Mouse (Mus musculus): ENCODE data around the gene Aldh1b1. TPM values are rescaled to one million over a fixed set of nuclear protein-coding genes. Genes with fewer than 3 reads are reported as not detected.

The Aldh1b1 gene
- total RNA-seq, 2 experiments from 2014 or later = 84.2 to 91.4 TPM

GRCm38 (mm10) chr4:45785959-45786358 lies 12.9 kb upstream of the Aldh1b1 start:
- no peak for DNase-seq

- DNase-seq = no peak
These were observed 12.1 kb upstream of the Aldh1b1 start for GRCm38 (mm10) chr4:45786674-45787073.

- no peak for DNase-seq
These were observed 10.3 kb upstream of the Aldh1b1 start for GRCm38 (mm10) chr4:45788446-45789081.

GRCm38 (mm10) chr4:45789263-45789958 lies 9.4 kb upstream of the Aldh1b1 start:
- peak; percentile 56 for DNase-seq

GRCm38 (mm10) chr4:45790018-45790417 lies 8.8 kb upstream of the Aldh1b1 start:
- no peak for DNase-seq

DNA sequence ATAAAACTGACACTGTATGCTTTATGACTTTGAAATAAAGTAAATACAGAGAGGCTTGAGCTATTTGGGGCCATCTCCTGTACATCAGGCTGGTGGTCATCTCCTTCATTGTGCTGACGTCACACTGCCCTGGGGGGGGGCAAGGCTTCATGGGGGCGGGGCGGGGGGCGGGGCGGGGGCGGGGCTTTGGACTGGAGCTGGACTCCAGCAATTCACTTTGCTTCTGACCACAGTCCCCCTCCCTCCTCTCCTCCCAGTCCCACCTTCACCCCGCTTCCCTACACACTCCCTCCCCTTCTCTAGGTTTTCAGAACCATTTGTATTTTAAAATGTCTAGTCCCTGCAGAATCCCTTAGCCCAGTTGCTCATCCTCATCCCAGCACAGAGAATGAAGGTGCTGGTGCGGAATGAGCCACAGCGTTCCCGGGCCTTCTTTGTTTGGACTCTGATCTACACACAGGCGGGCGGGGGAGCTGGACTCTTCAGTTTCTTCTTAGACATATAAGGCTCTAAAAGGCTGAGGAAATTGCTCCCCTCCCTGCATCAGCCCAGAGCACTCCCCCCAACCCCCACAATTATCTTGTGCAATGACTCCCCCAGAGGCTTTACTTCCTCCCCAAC lies 3.5 kb upstream of the Aldh1b1 start:
- peak; percentile 27 for DNase-seq

- DNase-seq = no peak
These were observed 2.1 kb upstream of the Aldh1b1 start for GRCm38 (mm10) chr4:45796760-45797159.

DNA sequence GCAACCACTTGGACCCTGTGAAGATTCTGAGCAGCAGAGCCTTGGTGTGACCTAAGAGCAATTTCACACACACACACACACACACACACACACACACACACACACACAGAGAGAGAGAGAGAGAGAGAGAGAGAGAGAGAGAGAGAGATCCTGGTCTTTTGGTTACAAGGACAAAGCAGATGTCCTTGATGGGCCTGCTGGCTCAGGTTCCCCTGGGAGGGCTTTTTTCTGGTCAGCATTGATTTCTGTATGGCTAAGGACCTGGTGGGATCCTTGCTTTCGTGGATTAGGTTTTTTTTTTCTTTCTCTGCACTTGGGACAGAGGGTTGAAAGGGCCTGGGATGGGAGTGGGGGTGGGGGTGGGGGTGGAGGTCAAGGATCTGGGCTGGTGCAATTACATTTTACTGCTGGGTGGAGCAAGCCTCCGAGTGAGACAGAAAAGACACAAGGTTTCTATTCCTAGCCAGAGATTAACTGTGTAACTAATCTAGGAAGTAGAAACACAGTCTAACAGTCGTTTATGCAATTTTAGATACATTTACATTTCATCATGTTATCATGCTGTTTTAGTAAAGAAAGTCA lies 1.2 kb downstream of the Aldh1b1 start:
- DNase-seq = no peak

GRCm38 (mm10) chr4:45802900-45803299 lies 4.1 kb downstream of the Aldh1b1 start:
- no peak for DNase-seq

DNA sequence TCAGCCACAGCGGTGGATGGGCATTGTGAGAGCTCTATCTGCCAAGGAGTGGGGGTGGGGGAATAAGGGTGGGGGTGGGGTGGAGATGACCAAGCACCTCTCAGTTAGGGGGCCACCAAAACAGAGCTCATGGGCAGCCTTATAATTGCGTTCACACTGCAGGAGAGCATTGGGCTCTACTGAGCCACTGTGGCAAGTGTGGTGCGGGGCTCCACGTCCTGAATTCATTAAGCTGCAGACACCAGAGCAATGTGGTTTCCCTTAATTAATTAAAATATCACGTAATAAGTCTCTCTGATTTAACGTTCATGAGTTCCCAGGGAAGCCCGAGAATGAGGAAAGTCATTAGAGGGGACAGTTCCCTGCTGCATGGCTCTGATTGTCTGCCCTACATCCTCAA lies 9.2 kb downstream of the Aldh1b1 start:
- no peak for DNase-seq

DNA sequence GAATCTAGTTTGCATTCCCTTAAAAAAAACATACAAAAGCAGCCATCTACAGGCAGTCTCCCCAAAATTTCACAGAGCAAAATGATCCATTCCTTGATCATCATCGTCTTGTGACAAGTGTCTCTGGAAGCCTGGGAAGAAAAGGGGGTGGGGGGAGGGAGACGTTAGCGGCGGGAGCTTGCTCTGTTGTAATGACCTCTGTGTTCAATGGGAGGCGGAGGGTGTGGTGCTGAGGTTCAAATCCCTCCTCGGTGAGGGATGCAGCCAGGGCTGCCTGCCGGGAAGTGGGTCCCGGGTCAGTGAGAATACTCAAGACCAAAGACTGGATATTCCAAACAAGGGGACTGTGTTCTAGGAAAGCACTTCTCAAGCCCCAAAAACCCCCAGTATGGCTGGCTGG lies 12.4 kb downstream of the Aldh1b1 start:
- DNase-seq = no peak

GRCm38 (mm10) chr4:45815542-45815941 lies 16.7 kb downstream of the Aldh1b1 start:
- DNase-seq = peak; percentile 75

GRCm38 (mm10) chr4:45818814-45819207 lies 20.0 kb downstream of the Aldh1b1 start:
- DNase-seq = no peak

DNA sequence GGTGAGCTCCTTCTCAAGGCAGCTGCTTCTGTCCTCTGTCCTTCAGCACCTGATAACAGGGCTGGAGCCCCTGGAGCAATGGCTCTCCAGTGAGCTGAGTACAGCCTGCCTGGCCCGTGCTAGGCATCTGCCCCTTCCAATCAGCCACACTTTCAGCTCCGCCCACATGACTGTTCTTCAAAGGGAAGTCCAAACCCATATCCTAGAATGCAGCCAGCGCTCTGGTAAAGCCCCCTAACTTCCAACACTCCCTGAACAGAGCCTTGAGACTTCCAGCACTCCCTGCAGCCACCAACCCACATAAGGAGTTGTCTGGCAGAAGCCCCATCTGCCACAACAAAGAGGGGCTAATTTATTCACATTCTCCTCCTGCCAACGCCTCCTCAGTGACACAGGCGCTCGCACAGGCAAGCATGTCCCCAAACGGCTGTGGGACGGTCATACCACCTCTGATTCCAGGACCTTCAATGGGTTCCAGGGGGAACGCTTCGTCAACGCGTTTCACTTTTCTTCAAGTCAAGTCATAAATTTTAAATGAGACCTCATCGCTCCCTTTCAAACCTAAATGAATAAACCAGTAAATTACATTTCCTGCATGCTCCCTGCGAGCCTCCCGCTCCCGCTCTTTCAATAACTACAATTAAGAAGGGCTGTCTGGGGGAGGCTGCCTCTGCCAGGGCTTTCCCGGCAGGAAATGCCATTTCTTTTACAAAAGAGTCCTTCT lies 20.5 kb downstream of the Aldh1b1 start:
- peak; percentile 73 for DNase-seq

DNA sequence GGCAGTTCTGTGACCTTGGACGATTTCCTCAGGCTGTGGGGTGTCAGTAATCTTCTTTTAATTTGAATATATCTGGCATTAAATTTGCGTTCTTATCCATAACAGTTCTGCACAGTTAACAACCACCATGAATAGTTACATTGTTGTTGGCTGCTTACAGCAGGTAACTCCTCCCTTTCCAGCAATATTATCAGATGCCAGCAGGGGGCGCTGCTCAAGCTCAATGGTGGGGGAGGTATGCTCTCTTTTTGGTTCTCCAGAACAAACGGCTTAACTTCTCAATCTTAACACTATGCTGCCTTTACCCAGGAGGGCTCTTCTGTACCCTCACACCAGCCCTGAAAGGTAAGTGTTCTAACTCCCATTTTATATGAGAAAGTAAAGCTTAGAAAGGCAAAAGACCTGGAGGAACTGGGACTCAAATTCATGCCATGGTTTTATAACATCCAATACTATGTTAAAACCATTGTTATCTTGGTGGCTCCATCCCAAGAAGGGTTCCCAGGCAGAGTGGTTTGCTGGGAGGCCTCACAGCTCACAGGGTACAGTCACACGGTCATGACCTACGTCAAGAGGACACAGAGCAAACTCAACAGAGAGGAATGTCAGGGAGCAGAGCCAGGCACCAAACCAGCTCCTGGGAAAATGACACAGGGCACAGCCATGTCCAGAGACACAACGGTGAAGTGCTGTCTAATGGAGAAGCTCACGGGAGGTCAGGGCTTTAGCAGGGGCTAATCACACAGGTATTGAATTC lies 21.4 kb downstream of the Aldh1b1 start:
- DNase-seq = peak; percentile 88

DNA sequence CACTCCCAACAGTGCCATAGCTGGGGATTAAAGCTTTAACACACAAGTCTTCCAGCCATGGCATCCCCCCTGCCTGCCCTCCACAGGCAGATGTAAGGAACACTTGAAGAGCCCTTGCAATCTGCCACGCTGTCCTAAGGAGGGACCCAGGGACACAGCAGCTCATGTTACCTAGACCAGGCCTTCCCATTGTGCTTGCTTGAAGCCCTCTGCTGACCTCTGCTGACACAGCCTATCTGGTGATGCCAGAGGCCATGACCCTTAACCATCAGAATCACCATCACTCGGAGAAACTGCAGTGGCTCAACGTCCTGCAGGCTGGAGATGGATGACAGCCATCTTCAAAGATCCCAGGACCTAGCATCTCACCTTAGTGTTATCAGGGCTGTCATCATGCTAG lies 23.2 kb downstream of the Aldh1b1 start:
- no peak for DNase-seq

- DNase-seq = no peak
These were observed 24.2 kb downstream of the Aldh1b1 start for GRCm38 (mm10) chr4:45822781-45823575.

- no peak for DNase-seq
These were observed 25.4 kb downstream of the Aldh1b1 start for GRCm38 (mm10) chr4:45824049-45824760.

DNA sequence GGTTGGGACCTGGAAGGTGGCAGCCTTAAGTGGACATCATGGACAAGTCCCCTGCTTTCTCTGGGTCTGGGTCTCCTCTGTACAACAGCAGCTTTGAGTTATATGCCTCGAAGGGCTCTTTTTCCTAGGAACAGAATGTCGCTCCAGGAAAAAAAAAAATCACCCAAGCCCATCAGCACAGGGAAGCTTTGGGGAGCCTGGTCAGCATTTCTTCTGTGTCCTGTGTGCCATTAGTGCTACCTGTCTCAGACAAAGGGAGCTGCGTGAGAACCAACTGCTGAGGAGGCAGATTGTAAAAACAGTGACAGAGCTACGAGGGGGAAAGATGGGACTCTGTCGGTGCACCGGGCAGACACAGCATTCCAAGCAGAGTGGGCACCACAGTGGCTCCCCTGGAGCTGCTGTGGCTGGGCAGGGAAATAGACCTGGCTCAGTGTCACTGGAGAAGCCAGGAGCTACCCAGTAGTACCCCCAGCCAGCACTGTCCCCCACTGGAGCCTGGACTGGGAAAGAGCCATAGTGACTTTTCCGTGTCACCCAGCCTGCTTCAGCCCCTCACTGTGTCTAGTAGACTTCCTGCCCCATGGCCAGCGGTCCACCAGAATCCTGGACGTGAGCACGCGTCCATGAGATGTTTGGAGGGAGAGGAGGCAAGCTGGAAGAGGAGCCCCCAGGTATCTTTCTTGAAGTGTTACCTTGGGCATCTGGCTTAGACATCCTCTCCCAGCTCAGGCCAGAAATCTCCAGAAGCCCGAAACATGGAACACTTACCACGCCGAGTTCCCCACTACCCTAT lies 26.1 kb downstream of the Aldh1b1 start:
- DNase-seq = no peak

Data from heart, postnatal 4 days (tissue).